Mouse (Mus musculus) ES-Bruce4 (cell line): ENCODE data around the gene Cacna1a. TPM values are rescaled to one million over a fixed set of nuclear protein-coding genes. Genes with fewer than 3 reads are reported as not detected.

Experiments used
- H3K27ac ChIP-seq: 2 replicates; pipeline ENCODE4 v1.5.1; 2012; ENCODE audit warnings: low read length, inconsistent platforms; ENCODE audit not compliant: insufficient read depth
- H3K27me3 ChIP-seq: 2 replicates; pipeline ENCODE4 v1.6.1; 2012; ENCODE audit warnings: mild to moderate bottlenecking, low read length, inconsistent platforms; ENCODE audit not compliant: control insufficient read depth, poor library complexity, insufficient read depth, severe bottlenecking
- H3K36me3 ChIP-seq: 2 replicates; pipeline ENCODE4 v1.6.1; 2012; ENCODE audit warnings: inconsistent platforms, mild to moderate bottlenecking, low read length, moderate library complexity; ENCODE audit not compliant: control insufficient read depth, poor library complexity, insufficient read depth, severe bottlenecking
- H3K4me1 ChIP-seq: one replicate; pipeline ENCODE4 v1.8.1; 2011; ENCODE audit warnings: low read length; ENCODE audit not compliant: control insufficient read depth, insufficient read depth
- H3K4me3 ChIP-seq: 2 replicates; pipeline ENCODE4 v1.5.1; 2011; ENCODE audit warnings: low read depth, mild to moderate bottlenecking, low read length
- H3K9ac ChIP-seq: 2 replicates; pipeline ENCODE4 v1.6.1; 2012; ENCODE audit warnings: low read depth, mild to moderate bottlenecking, inconsistent platforms; ENCODE audit not compliant: poor library complexity, severe bottlenecking
- H3K9me3 ChIP-seq: replicated peaks from 2 replicates; pipeline ENCODE4 v1.6.1; 2012; ENCODE audit warnings: mild to moderate bottlenecking, low read length, inconsistent platforms; ENCODE audit not compliant: control insufficient read depth, poor library complexity, insufficient read depth, severe bottlenecking
- CTCF ChIP-seq: IDR thresholded peaks from one replicate; pipeline ENCODE4 v1.8.1; 2011; ENCODE audit warnings: low read depth, low read length
- EP300 ChIP-seq: IDR thresholded peaks from 2 replicates; pipeline ENCODE4 v1.6.1; 2011; ENCODE audit warnings: low read depth, low read length; ENCODE audit not compliant: insufficient read depth
- POLR2A ChIP-seq: IDR thresholded peaks from one replicate; pipeline ENCODE4 v1.8.1; 2011; ENCODE audit warnings: low read length; ENCODE audit not compliant: insufficient read depth
- polyA plus RNA-seq: library from polyadenylated mRNA; stranded (reverse); fragments of >200 nt; gene quantifications from 2 replicates; pipeline ENCODE4 v1.2.4, GENCODE M21; 2011; ENCODE audit warnings: low read depth; ENCODE audit not compliant: missing spikeins, insufficient read depth, insufficient read length

Gene Cacna1a
- polyA plus RNA-seq, 1 experiment = 24.0 TPM

DNA sequence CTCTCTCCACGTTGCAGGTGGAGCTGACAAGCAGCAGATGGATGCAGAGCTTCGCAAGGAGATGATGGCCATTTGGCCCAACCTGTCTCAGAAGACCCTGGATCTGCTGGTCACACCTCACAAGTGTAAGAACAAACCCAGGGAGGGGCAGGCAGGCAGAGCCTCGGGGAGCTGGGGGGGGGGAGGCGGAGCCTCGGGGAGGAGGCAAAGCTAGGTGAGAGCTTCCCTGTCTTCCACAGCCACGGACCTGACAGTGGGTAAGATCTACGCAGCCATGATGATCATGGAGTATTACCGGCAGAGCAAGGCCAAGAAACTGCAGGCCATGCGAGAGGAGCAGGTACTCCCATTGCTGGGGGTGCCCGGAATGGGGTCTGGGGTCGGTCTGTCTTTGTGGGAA, 241.3 kb downstream of the Cacna1a start:
- Histone ChIP-seq H3K27me3 (no peaks in the 10 kb centered on the region), H3K9ac (no peak overlapping the region), H3K4me3 (no peak overlapping the region)

DNA sequence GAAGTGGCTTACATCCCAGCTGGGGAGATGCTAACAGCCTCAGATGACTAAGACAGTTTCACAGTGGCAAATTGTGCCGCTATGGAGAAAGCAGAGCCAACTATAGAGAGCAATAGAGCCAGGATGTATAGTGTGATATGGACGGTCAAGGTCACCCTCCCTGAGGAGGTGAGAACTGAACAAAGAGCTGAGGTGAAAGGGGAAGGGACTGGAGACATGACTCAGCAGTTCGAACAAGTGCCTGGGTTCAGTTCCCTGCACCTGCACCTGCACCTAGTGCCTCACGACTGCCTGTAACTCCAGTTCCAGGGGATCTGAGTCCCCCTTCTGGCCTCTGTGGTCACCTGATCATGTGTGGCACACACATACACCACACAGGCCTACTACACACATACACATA, 241.9 kb downstream of the Cacna1a start:
- Histone ChIP-seq H3K4me1 (peaks cover 13% of the 10 kb centered on the region), H3K27me3 (no peaks in the 10 kb centered on the region), H3K9me3 (peaks cover 12% of the 10 kb centered on the region), H3K27ac (0 out of 2 replicates have a peak overlapping the region, but pooled peaks have one; percentile 13), H3K36me3 (no peaks in the 10 kb centered on the region), H3K9ac (no peak overlapping the region), H3K4me3 (no peak overlapping the region)
- TF ChIP-seq CTCF (no peak), EP300 (peak; percentile 77; the same call in 1 of the 2 replicates)

More for the DNA sequence above, 241.3 kb downstream of the Cacna1a start:
- TF ChIP-seq CTCF (no peak), EP300 (no peak), POLR2A (no peak)
- 0 out of 2 replicates have a peak overlapping the region, but pooled peaks have one; percentile 13 for H3K27ac ChIP-seq
- peaks cover 7% of the 10 kb centered on the region for H3K4me1 ChIP-seq
- peaks cover 12% of the 10 kb centered on the region for H3K9me3 ChIP-seq
- H3K36me3 ChIP-seq = no peaks in the 10 kb centered on the region

DNA sequence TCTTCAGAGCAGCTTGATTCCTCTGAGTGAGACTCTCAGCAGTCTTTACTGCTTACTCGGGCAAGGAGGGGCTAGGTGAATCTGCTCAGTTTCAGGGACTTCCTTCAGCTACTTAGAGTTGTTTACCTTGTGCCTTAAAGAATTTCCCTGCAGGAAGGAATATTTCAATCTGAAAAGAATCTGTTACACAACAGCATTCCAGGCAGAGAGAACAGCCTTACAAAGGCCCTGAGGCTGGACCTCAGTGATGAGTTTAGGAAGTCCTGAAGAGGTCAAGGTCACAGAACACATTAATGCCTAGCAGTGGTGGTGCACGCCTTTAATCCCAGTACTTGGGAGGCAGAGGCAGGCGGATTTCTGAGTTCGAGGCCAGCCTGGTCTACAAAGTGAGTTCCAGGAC, 243.6 kb downstream of the Cacna1a start:
- peaks cover 12% of the 10 kb centered on the region for H3K9me3 ChIP-seq
- TF ChIP-seq EP300 (no peak), CTCF (no peak), POLR2A (no peak)
- peaks cover 14% of the 10 kb centered on the region for H3K4me1 ChIP-seq
- no peaks in the 10 kb centered on the region for H3K36me3 ChIP-seq
- no peak overlapping the region for H3K4me3 ChIP-seq
- H3K9ac ChIP-seq = no peak overlapping the region
- H3K27me3 ChIP-seq = no peaks in the 10 kb centered on the region
- H3K27ac ChIP-seq = peak overlapping the region; percentile 65

DNA sequence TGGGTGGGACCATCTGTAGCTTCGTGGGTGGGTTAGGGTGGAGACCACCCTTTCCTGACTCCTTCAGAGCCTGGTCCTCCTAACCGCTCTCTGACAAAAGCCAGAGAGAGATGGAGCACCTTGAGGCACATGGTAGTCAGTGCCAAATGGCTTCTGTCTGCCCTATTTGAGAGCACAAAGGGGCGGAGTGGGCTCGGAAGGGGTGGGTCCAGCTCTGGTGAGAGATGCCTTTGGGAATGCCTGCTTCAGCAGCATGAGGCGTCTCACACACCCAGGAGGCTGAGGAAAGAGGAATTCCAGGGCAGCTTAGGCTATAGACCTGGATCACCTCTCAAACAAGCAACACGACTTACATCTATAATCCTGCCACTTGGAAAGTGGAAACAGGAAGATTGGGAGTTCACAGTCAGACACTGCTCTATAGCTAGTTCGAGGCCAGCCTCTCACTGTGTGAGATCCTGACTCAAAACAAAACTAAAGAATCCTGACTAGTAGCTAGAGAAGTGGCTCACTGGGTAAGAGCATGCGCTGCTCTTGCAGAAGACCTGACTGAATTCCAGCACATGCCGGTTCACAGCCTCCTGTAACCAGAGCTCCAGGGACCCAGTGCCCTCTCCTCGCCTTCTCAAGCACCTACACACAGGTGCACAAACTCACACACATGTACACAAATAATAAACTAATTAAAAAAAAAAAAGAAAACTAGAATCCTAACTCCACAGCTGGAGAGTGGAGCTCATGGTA, 245.8 kb downstream of the Cacna1a start:
- H3K27me3 ChIP-seq = no peaks in the 10 kb centered on the region
- H3K9me3 ChIP-seq = peaks cover 12% of the 10 kb centered on the region
- peak overlapping the region; percentile 78 for H3K27ac ChIP-seq
- TF ChIP-seq CTCF = no peak
- no peak for TF ChIP-seq POLR2A
- TF ChIP-seq EP300 = no peak
- no peaks in the 10 kb centered on the region for H3K36me3 ChIP-seq
- H3K9ac ChIP-seq = peak overlapping the region; percentile 2; the same call in 1 of the 2 replicates
- H3K4me3 ChIP-seq = no peak overlapping the region
- peaks cover 16% of the 10 kb centered on the region for H3K4me1 ChIP-seq

DNA sequence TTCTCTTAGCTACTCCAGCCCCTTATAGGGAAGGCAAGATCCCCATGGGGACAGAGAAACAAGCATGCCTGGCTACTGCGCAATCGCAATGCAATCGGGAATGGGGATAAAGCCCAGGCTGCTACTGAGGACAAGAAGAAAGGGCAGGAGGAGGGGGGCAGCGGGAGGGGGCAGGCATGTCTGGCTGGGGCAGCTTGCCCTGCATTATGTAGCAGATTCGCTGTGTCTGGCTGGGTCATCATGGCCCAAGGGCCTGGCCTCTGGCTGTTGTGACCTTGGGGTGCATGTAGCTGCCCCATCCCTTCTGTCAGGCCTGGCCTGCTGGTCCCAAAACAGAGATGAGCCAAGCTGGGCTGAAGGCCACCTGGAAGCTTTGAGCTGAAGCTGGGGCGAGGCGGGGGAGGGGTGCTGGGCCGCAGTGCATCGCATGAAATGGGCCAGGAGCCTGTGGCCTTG, 246.6 kb downstream of the Cacna1a start:
- Histone ChIP-seq H3K27ac (peak overlapping the region; percentile 78), H3K4me1 (peaks cover 12% of the 10 kb centered on the region), H3K9ac (no peak overlapping the region), H3K4me3 (no peak overlapping the region), H3K27me3 (no peaks in the 10 kb centered on the region), H3K9me3 (peaks cover 12% of the 10 kb centered on the region), H3K36me3 (no peaks in the 10 kb centered on the region)
- TF ChIP-seq EP300 (0 out of 2 replicates have a peak, but pooled peaks have one; percentile 3), CTCF (no peak)

DNA sequence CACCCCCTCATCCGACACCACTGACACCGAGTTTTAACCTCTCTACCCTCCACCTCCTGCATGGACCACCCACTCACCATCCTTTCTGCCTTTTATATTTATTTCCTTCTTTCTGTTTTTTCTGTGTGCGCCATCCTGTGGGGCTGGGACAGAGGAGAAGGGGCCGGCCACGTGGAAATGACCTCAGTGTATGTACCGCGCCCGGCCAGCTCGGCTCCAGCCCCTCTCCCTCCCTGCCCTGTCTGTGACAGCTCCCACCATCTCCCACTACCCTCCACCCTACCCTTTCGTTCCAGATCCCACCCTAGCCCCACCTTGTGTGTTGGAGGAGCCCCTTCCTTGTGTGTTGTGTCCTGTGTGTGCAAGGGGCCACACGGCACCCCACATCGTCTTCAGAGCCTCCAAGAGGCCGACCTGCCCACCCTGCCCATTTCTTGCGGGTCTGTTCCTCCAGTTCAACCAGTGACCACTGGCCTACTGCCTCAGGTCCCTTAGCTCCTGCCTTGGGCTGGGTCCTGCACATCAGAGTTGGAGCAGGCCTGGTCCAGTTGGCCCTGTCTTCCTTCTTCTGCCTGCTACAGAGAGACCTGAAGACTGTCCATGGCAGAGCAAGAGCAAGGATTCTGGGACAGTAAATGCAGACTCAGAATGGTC, 247.3 kb downstream of the Cacna1a start:
- Histone ChIP-seq H3K9ac (no peak overlapping the region), H3K4me3 (no peak overlapping the region), H3K4me1 (peaks cover 11% of the 10 kb centered on the region), H3K27ac (peak overlapping the region; percentile 6; the same call in 1 of the 2 replicates), H3K9me3 (peaks cover 12% of the 10 kb centered on the region), H3K36me3 (no peaks in the 10 kb centered on the region), H3K27me3 (no peaks in the 10 kb centered on the region)
- TF ChIP-seq CTCF (no peak), EP300 (no peak), POLR2A (no peak)
